Mouse (Mus musculus): Measurements from ENCODE around the gene Trim41. TPM values are rescaled to one million over a fixed set of nuclear protein-coding genes. Genes with fewer than 3 reads are reported as not detected.

The Trim41 gene
- polyA plus RNA-seq, 1 experiment: 29.6 TPM

GRCm38 (mm10) chr11:48801831-48802772 is 15.1 kb downstream of the Trim41 start:
- TF ChIP-seq POLR2A (IDR thresholded peaks at IDR 0.05; ENCODE audit: insufficient read depth, low read length) (no peak), EP300 (IDR thresholded peaks at IDR 0.05; ENCODE audit: insufficient read depth, low read depth, low read length) (no peak), CTCF (IDR thresholded peaks at IDR 0.05; ENCODE audit: low read depth, low read length) (no peak)
- Histone ChIP-seq H3K9ac (ENCODE audit: low read depth, poor library complexity, severe bottlenecking) (peak overlapping the region; percentile 97), H3K27ac (ENCODE audit: insufficient read depth, low read length) (peak overlapping the region; percentile 46), H3K4me3 (ENCODE audit: low read depth, low read length) (peak overlapping the region; percentile 90), H3K27me3 (ENCODE audit: control insufficient read depth, insufficient read depth, low read length, poor library complexity, severe bottlenecking) (no peaks in the 10 kb centered on the region), H3K36me3 (ENCODE audit: control insufficient read depth, insufficient read depth, low read length, poor library complexity, severe bottlenecking) (peaks cover 61% of the 10 kb centered on the region), H3K9me3 (replicated peaks; ENCODE audit: control insufficient read depth, insufficient read depth, low read length, poor library complexity, severe bottlenecking) (no peaks in the 10 kb centered on the region), H3K4me1 (ENCODE audit: control insufficient read depth, insufficient read depth, low read length) (peaks cover under 1% of the 10 kb centered on the region)

- Histone ChIP-seq H3K9me3 (replicated peaks; ENCODE audit: control insufficient read depth, insufficient read depth, low read length, poor library complexity, severe bottlenecking) (no peaks in the 10 kb centered on the region), H3K4me3 (ENCODE audit: low read depth, low read length) (peak within 1 kb of the TSS; percentile 90), H3K36me3 (ENCODE audit: control insufficient read depth, insufficient read depth, low read length, poor library complexity, severe bottlenecking) (peaks cover 45% of the 10 kb centered on the region), H3K4me1 (ENCODE audit: control insufficient read depth, insufficient read depth, low read length) (peaks cover 3% of the 10 kb centered on the region), H3K9ac (ENCODE audit: low read depth, poor library complexity, severe bottlenecking) (peak within 1 kb of the TSS; percentile 97), H3K27me3 (ENCODE audit: control insufficient read depth, insufficient read depth, low read length, poor library complexity, severe bottlenecking) (no peaks in the 10 kb centered on the region), H3K27ac (ENCODE audit: insufficient read depth, low read length) (peak within 1 kb of the TSS; percentile 80)
- TF ChIP-seq EP300 (IDR thresholded peaks at IDR 0.05; ENCODE audit: insufficient read depth, low read depth, low read length): 0 out of 2 replicates have a peak, but pooled peaks have one; percentile 22
- no peak for TF ChIP-seq CTCF (IDR thresholded peaks at IDR 0.05; ENCODE audit: low read depth, low read length)
- peak; percentile 90 for TF ChIP-seq POLR2A (IDR thresholded peaks at IDR 0.05; ENCODE audit: insufficient read depth, low read length)
Measured at GRCm38 (mm10) chr11:48799921-48800701, 17.0 kb downstream of the Trim41 start, which contains the start of gene Rack1. Gene Rack1 (plus strand): TSS chr11:48800332.

- H3K4me1 ChIP-seq (ENCODE audit: control insufficient read depth, insufficient read depth, low read length): peaks cover 3% of the 10 kb centered on the region
- H3K9me3 ChIP-seq (replicated peaks; ENCODE audit: control insufficient read depth, insufficient read depth, low read length, poor library complexity, severe bottlenecking): no peaks in the 10 kb centered on the region
- peak overlapping the region; percentile 90 for H3K4me3 ChIP-seq (ENCODE audit: low read depth, low read length)
- H3K9ac ChIP-seq (ENCODE audit: low read depth, poor library complexity, severe bottlenecking): peak overlapping the region; percentile 97
- H3K36me3 ChIP-seq (ENCODE audit: control insufficient read depth, insufficient read depth, low read length, poor library complexity, severe bottlenecking): peaks cover 36% of the 10 kb centered on the region
- H3K27ac ChIP-seq (ENCODE audit: insufficient read depth, low read length): peak overlapping the region; percentile 80
- TF ChIP-seq EP300 (IDR thresholded peaks at IDR 0.05; ENCODE audit: insufficient read depth, low read depth, low read length): no peak
- no peaks in the 10 kb centered on the region for H3K27me3 ChIP-seq (ENCODE audit: control insufficient read depth, insufficient read depth, low read length, poor library complexity, severe bottlenecking)
Measured at GRCm38 (mm10) chr11:48798984-48799920, 17.9 kb downstream of the Trim41 start.

- TF ChIP-seq CTCF (IDR thresholded peaks at IDR 0.05; ENCODE audit: low read depth, low read length) (no peak), EP300 (IDR thresholded peaks at IDR 0.05; ENCODE audit: insufficient read depth, low read depth, low read length) (no peak), POLR2A (IDR thresholded peaks at IDR 0.05; ENCODE audit: insufficient read depth, low read length) (no peak)
- Histone ChIP-seq H3K9me3 (replicated peaks; ENCODE audit: control insufficient read depth, insufficient read depth, low read length, poor library complexity, severe bottlenecking) (no peaks in the 10 kb centered on the region), H3K36me3 (ENCODE audit: control insufficient read depth, insufficient read depth, low read length, poor library complexity, severe bottlenecking) (peaks cover 27% of the 10 kb centered on the region), H3K27me3 (ENCODE audit: control insufficient read depth, insufficient read depth, low read length, poor library complexity, severe bottlenecking) (no peaks in the 10 kb centered on the region), H3K27ac (ENCODE audit: insufficient read depth, low read length) (peak overlapping the region; percentile 45; the same call in 1 of the 2 replicates), H3K4me1 (ENCODE audit: control insufficient read depth, insufficient read depth, low read length) (peaks cover 3% of the 10 kb centered on the region), H3K9ac (ENCODE audit: low read depth, poor library complexity, severe bottlenecking) (peak overlapping the region; percentile 97), H3K4me3 (ENCODE audit: low read depth, low read length) (peak overlapping the region; percentile 49)
Measured at GRCm38 (mm10) chr11:48798308-48798707, 18.8 kb downstream of the Trim41 start.

- H3K9me3 ChIP-seq (replicated peaks; ENCODE audit: control insufficient read depth, insufficient read depth, low read length, poor library complexity, severe bottlenecking): no peaks in the 10 kb centered on the region
- H3K36me3 ChIP-seq (ENCODE audit: control insufficient read depth, insufficient read depth, low read length, poor library complexity, severe bottlenecking): peaks cover 17% of the 10 kb centered on the region
- no peak overlapping the region for H3K4me3 ChIP-seq (ENCODE audit: low read depth, low read length)
- no peak for TF ChIP-seq CTCF (IDR thresholded peaks at IDR 0.05; ENCODE audit: low read depth, low read length)
- TF ChIP-seq EP300 (IDR thresholded peaks at IDR 0.05; ENCODE audit: insufficient read depth, low read depth, low read length): no peak
- no peak for TF ChIP-seq POLR2A (IDR thresholded peaks at IDR 0.05; ENCODE audit: insufficient read depth, low read length)
- peaks cover 3% of the 10 kb centered on the region for H3K4me1 ChIP-seq (ENCODE audit: control insufficient read depth, insufficient read depth, low read length)
- peak overlapping the region; percentile 97; the same call in 1 of the 2 replicates for H3K9ac ChIP-seq (ENCODE audit: low read depth, poor library complexity, severe bottlenecking)
- H3K27ac ChIP-seq (ENCODE audit: insufficient read depth, low read length): no peak overlapping the region
- no peaks in the 10 kb centered on the region for H3K27me3 ChIP-seq (ENCODE audit: control insufficient read depth, insufficient read depth, low read length, poor library complexity, severe bottlenecking)
Measured at GRCm38 (mm10) chr11:48797287-48797686, 19.9 kb downstream of the Trim41 start.

Measured in ES-Bruce4 (cell line).